Mouse (Mus musculus): ENCODE results near the gene 0610030E20Rik. TPM values are rescaled to one million over a fixed set of nuclear protein-coding genes. Genes with fewer than 3 reads are reported as not detected.

Gene 0610030E20Rik
- polyA plus RNA-seq, 1 experiment from 2014 or later: 29.8 TPM

DNA sequence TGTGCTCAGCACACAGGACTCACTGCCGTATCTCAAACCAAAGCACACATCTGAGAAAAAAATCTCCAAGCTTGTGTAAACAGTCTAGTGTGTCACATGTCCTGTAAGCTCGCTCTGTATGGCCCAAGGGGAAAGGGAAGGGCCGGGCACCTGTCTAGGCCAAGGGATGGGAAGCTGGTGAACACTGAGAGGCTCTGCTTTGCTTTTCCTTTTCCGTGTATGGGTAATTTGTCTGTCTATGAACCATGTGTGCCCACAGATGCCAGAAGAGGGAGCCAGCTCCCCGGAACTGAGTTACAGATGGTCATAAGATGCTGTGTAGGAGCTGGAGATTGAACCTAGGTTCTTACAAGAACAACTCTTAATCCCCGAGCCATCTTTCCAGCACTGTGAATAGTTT, 20.8 kb upstream of the 0610030E20Rik start:
- Histone ChIP-seq H3K9me3 (no peaks in the 10 kb centered on the region), H3K36me3 (replicated peaks) (peaks cover 99% of the 10 kb centered on the region), H3K27me3 (ENCODE audit: poor library complexity, severe bottlenecking) (no peaks in the 10 kb centered on the region), H3K27ac (no peak overlapping the region), H3K4me1 (no peaks in the 10 kb centered on the region), H3K4me3 (no peak overlapping the region)
- 77% methylated on average over 6 of the region's 6 CpGs for WGBS
- no peak for DNase-seq (ENCODE audit: extremely low spot score, low spot score)

DNA sequence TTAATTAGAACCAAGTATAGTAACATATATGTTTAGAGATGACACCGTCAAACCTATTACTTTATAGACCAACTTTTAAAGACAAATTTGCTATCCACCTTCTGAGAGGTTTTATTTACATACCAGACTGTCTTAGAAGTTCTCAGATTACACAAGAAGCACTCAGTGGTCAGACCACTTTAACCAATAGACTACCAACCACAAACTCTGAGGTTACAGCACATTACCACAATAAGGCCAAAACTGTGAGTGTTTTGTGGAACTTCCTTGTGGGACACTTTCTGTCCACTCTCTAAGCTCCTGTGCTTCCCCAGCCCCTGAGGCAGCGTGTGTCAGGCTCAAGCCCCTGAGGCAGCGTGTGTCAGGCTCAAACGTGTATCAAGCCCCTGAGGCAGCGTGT, 18.1 kb upstream of the 0610030E20Rik start:
- Histone ChIP-seq H3K36me3 (replicated peaks) (peaks cover 99% of the 10 kb centered on the region), H3K9me3 (no peaks in the 10 kb centered on the region), H3K4me3 (no peak overlapping the region), H3K27ac (no peak overlapping the region), H3K27me3 (ENCODE audit: poor library complexity, severe bottlenecking) (no peaks in the 10 kb centered on the region), H3K4me1 (no peaks in the 10 kb centered on the region)
- DNase-seq (ENCODE audit: extremely low spot score, low spot score): no peak
- 94% methylated on average over 5 of the region's 5 CpGs for WGBS

DNA sequence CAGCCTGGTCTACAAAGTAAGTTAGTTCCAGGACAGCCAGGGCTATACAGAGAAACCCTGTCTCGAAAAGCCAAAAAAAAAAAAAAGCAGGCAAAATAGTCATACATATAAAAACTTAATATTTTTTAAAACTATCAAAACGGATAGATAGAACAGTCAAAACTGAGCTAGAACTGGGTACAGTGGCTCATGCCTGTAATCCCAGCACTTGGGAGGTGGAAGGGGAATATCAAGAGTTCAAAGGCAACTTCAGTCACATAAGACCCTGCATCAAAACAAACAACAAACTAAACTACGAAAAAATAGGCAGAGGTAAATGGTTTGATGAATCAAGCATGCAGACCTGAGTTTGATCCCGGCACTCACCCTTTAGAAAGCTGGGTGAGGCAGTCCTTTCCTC, 17.0 kb upstream of the 0610030E20Rik start:
- WGBS: 94% methylated on average over 4 of the region's 4 CpGs
- Histone ChIP-seq H3K4me3 (no peak overlapping the region), H3K4me1 (no peaks in the 10 kb centered on the region), H3K27ac (no peak overlapping the region), H3K9me3 (no peaks in the 10 kb centered on the region), H3K36me3 (replicated peaks) (peaks cover 99% of the 10 kb centered on the region), H3K27me3 (ENCODE audit: poor library complexity, severe bottlenecking) (no peaks in the 10 kb centered on the region)
- no peak for DNase-seq (ENCODE audit: extremely low spot score, low spot score)

DNA sequence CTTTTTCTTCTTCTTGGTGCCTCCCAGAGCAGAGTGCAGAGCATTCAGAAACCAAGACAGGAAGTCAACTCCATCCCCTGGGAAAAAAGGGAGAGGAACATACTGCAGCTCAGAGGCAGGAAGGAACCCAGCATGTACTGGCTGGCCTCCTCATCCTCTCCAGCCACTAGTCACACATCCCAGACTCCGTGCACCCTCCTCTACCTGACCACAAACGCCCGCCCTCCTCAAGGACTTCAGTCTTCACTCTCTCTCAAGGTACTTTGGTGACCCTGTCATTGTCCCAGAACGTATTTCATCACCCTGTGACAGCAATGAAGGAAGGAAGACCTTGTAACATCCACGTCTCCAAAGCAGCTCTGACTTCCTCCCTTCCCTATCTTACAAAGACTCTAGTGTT, 14.0 kb upstream of the 0610030E20Rik start:
- H3K9me3 ChIP-seq: no peaks in the 10 kb centered on the region
- no peak for DNase-seq (ENCODE audit: extremely low spot score, low spot score)
- WGBS: 83% methylated on average over 5 of the region's 5 CpGs
- H3K4me3 ChIP-seq: no peak overlapping the region
- H3K27me3 ChIP-seq (ENCODE audit: poor library complexity, severe bottlenecking): no peaks in the 10 kb centered on the region
- H3K36me3 ChIP-seq (replicated peaks): peaks cover 100% of the 10 kb centered on the region
- H3K27ac ChIP-seq: no peak overlapping the region
- no peaks in the 10 kb centered on the region for H3K4me1 ChIP-seq

DNA sequence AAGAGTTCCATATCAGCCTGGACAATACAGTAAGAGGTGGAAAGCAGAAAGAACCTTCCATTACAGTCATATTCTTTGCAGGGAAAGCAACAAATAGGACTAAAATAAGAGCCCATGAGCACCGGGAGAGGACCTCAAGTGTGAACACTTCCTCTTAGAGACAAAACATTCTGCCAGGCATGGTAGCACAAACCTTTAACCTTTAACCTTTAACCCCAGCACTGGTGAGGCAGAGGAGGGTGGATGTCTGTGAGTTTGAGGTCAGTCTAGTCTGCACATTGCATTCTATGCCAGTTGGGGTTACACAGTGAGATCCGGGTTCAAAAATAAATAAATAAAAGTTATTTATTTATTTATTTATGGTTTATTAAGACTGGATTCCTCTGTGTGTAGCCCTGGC, 6.6 kb upstream of the 0610030E20Rik start:
- Histone ChIP-seq H3K4me1 (peaks cover 30% of the 10 kb centered on the region), H3K36me3 (replicated peaks) (peaks cover 70% of the 10 kb centered on the region), H3K9me3 (no peaks in the 10 kb centered on the region), H3K27ac (no peak overlapping the region), H3K4me3 (no peak overlapping the region), H3K27me3 (ENCODE audit: poor library complexity, severe bottlenecking) (no peaks in the 10 kb centered on the region)
- WGBS: 75% methylated on average over 2 of the region's 2 CpGs
- no peak for DNase-seq (ENCODE audit: extremely low spot score, low spot score)

DNA sequence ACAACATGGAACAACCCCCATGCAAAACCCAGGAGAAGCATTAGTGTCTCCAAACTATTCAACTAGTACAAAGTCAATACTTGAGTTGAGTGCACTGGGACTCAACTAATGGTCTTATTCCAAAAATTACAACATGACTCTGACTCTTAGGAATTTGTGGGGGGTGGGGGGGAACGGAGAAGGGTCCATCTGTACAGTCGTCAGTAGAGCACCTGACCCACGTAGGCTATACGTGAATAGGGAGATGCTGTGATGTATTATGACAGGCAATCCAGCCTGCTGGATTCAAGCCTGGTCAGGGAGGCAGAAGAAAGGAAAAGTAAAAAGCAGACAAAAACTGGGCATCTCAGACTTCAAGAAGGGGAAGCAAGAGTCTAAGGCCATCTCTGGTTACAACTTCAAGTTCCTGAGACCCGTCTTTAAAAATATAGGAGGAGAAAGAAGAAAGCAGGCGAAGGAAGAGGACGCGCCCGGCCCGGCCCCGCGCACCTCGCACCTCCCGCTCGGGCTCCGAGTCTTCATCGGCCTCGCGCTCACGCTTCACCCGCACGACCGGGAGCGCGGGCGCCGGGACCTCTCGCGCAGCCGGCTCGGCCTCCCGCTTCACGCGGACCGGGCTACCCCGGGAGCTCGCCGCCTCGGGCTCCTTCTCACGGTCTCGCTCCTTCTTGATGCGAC, 2.6 kb upstream of the 0610030E20Rik start:
- Histone ChIP-seq H3K9me3 (no peaks in the 10 kb centered on the region), H3K4me1 (peaks cover 60% of the 10 kb centered on the region), H3K27me3 (ENCODE audit: poor library complexity, severe bottlenecking) (no peaks in the 10 kb centered on the region), H3K27ac (peak overlapping the region; percentile 93), H3K4me3 (peak overlapping the region; percentile 97), H3K36me3 (replicated peaks) (peaks cover 43% of the 10 kb centered on the region)
- under 1% methylated on average over 42 of the region's 42 CpGs for WGBS
- no peak for DNase-seq (ENCODE audit: extremely low spot score, low spot score)

DNA sequence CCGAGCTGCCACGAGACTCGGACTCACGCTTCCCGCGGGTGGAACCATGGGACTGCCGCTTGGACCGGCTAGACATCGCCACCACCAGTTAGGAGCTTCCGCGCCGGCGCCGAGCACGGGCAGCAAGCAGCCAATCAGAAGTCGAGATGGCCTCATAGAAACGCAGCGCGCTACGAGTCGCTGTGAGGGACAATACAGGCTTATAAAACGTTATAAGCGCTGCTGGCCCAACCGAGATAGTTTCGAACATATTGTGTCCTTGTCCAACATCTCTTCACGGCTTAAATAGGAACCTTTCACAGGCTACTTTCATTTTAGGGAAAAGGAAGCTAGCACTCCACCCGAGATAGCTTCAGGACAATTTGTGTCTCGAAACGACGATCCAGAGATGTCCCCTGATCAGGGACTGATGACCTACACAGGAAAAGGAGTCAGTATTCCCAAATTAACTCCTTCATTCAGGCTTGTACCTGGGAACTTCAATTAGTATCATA, 2.0 kb upstream of the 0610030E20Rik start, which contains the start of gene Usp39:
Gene Usp39 (minus strand): TSS at position 111 of the 494 bp plus-strand sequence.
- peaks cover 56% of the 10 kb centered on the region for H3K4me1 ChIP-seq

DNA sequence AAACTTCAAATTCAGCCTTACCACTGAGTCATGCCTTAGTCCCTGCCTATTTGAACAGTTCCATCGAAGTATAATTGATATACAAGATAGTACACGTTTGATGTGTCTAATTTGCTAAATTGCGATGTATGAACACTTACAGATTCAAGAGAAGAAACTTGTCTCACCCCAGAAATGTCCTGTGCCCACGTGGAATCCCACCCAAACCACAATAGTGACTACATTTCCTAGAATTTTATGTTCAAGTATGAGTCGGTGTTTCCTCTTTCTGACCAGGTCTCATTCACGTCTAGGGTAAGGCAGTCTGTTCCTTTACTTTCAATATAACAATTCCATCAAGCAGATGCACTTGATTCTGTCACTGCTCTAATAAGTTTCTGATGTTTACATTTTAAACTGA, 1.5 kb upstream of the 0610030E20Rik start:
- Histone ChIP-seq H3K27ac (peak overlapping the region; percentile 93), H3K36me3 (replicated peaks) (peaks cover 44% of the 10 kb centered on the region), H3K27me3 (ENCODE audit: poor library complexity, severe bottlenecking) (no peaks in the 10 kb centered on the region), H3K9me3 (no peaks in the 10 kb centered on the region), H3K4me1 (peaks cover 51% of the 10 kb centered on the region), H3K4me3 (peak overlapping the region; percentile 97)
- 61% methylated on average over 6 of the region's 6 CpGs for WGBS
- DNase-seq (ENCODE audit: extremely low spot score, low spot score): no peak

More for the DNA sequence above, 2.0 kb upstream of the 0610030E20Rik start, which contains the start of gene Usp39:
- H3K4me3 ChIP-seq: peak within 1 kb of the TSS; percentile 97
- no peaks in the 10 kb centered on the region for H3K27me3 ChIP-seq (ENCODE audit: poor library complexity, severe bottlenecking)
- under 1% methylated on average over 30 of the region's 30 CpGs for WGBS
- H3K27ac ChIP-seq: peak within 1 kb of the TSS; percentile 93
- DNase-seq (ENCODE audit: extremely low spot score, low spot score): peak; percentile 91
- no peaks in the 10 kb centered on the region for H3K9me3 ChIP-seq
- H3K36me3 ChIP-seq (replicated peaks): peaks cover 43% of the 10 kb centered on the region

DNA sequence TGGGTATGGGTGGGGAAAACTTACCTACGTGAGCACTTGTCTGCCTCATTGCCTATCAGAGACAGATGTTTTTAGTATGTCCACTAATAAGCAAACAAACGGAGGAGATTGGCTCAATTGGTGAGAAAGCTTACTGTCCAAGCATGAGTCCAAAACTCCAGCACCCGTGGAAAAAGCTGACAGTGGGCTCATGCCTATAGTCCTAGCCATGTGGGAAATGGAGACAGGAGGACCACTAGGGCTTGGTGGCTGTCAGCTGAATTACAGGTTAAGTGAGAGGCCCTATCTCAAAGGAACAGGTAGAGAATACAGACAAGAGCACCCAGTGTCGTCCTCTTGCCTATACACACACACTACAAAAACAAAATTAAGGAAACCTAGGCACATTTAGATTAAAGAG, 856 bp upstream of the 0610030E20Rik start:
- Histone ChIP-seq H3K27ac (no peak overlapping the region), H3K27me3 (ENCODE audit: poor library complexity, severe bottlenecking) (no peaks in the 10 kb centered on the region), H3K4me3 (no peak overlapping the region), H3K4me1 (peaks cover 51% of the 10 kb centered on the region), H3K36me3 (replicated peaks) (peaks cover 44% of the 10 kb centered on the region), H3K9me3 (no peaks in the 10 kb centered on the region)
- no peak for DNase-seq (ENCODE audit: extremely low spot score, low spot score)
- 83% methylated on average over 4 of the region's 4 CpGs for WGBS

DNA sequence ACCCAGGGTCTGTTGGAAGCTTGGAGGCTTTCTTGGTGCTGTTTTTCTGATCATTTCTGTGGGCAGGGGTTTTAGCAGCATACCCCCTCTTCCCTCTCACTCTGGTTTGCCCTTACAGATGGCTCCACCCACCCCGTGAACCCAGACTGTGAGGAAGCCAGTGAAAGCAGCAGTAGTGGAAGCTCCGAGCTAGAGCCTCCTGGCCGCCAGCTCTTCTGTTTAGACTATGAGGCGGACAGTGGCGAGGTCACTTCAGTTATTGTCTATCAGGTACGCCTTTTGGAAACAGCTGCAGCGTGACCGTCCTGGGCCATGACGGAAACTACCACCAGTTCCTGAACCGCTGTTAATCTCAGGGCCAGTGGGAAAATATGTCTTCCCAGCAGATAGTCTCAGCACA, 1.3 kb downstream of the 0610030E20Rik start:
- no peaks in the 10 kb centered on the region for H3K27me3 ChIP-seq (ENCODE audit: poor library complexity, severe bottlenecking)
- H3K9me3 ChIP-seq: no peaks in the 10 kb centered on the region
- H3K4me3 ChIP-seq: peak overlapping the region; percentile 99; the same call in 1 of the 2 replicates
- H3K27ac ChIP-seq: no peak overlapping the region
- no peak for DNase-seq (ENCODE audit: extremely low spot score, low spot score)
- H3K36me3 ChIP-seq (replicated peaks): peaks cover 34% of the 10 kb centered on the region
- peaks cover 52% of the 10 kb centered on the region for H3K4me1 ChIP-seq
- 85% methylated on average over 10 of the region's 10 CpGs for WGBS

DNA sequence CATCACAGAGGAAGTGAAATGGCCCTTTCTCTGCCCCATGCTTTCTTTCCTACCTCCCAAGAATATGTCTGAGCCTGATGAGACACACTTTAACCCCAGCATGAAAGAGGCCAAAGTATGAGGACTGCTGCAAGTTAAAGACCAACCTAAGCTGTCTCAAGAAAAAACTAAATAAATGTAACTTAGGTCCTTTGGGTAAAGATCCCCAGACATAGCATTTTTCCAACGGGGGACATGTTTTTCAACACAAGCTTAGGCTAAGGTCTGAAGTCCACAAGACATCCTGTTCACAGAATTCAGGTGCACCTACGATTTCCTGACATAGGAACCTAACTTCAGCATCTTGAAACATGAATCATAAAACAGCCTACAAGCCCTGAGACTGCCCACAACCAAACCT, 3.1 kb downstream of the 0610030E20Rik start:
- peaks cover 53% of the 10 kb centered on the region for H3K4me1 ChIP-seq
- no peak overlapping the region for H3K27ac ChIP-seq
- no peak for DNase-seq (ENCODE audit: extremely low spot score, low spot score)
- no peaks in the 10 kb centered on the region for H3K27me3 ChIP-seq (ENCODE audit: poor library complexity, severe bottlenecking)
- WGBS: 93% methylated on average over 2 of the region's 2 CpGs
- H3K36me3 ChIP-seq (replicated peaks): peaks cover 34% of the 10 kb centered on the region
- H3K4me3 ChIP-seq: no peak overlapping the region
- no peaks in the 10 kb centered on the region for H3K9me3 ChIP-seq

DNA sequence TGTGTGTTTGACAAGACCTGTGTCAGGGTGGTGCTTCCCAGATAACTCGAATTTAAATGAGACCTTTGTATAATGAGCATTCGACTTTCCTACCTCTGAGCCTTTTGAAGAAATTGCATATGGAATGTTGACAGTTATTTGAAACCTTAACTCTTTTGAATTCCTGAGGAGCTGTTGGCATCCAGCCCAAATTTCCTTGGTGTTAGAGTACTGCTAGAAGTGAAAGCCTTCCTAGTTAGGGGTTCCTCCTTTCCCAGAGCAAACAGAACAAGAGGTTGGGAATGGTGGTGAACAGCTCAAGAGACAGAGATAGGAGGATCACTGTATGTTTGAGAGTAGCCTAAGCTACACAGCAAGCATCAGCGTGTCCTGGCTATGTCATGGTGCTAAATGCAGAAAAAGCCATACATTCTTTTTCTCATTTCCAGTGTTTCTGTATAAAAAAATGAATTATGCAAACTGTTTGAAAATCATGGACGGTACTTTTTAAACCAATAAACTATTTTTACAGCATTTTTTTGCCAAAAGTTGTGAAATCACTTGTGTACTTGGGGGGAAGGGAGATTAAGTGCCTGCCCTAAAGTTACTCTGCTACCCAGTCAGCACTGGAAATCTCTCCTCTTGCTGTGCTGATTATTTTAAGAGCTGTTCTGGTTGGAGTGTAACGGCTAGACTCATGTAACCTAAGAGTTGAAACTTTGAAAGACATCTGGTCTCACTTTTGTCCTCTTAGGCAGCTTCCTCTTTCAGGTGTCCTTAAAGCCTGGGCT, 5.7 kb downstream of the 0610030E20Rik start:
- H3K27me3 ChIP-seq (ENCODE audit: poor library complexity, severe bottlenecking): peaks cover 9% of the 10 kb centered on the region; the same call in 1 of the 2 replicates
- WGBS: 77% methylated on average over 5 of the region's 5 CpGs
- no peak overlapping the region for H3K27ac ChIP-seq
- no peaks in the 10 kb centered on the region for H3K9me3 ChIP-seq
- DNase-seq (ENCODE audit: extremely low spot score, low spot score): no peak
- peaks cover 46% of the 10 kb centered on the region for H3K36me3 ChIP-seq (replicated peaks)
- no peak overlapping the region for H3K4me3 ChIP-seq
- peaks cover 50% of the 10 kb centered on the region for H3K4me1 ChIP-seq

DNA sequence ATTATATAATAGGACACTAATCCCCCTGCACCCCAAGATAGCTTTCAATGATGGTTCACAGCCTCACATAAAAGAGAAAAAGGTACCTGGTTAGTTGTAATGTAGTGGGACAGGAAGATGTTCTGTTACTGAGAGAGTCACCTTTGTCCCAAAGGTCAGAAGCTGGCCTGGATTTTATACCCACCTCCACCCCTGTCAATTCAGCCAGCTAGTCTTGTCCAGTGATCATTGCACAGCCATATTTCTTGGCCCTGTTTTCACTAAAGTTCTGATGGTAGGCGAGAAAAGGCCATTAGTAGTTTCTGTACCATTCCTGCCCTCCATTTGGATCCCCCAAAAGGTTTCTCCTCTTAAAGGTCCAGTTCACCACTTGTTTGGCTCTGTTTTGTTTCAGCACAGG, 6.9 kb downstream of the 0610030E20Rik start:
- WGBS: 69% methylated on average over 1 of the region's 1 CpGs
- H3K36me3 ChIP-seq (replicated peaks): peaks cover 50% of the 10 kb centered on the region
- no peaks in the 10 kb centered on the region for H3K9me3 ChIP-seq
- peaks cover 38% of the 10 kb centered on the region for H3K4me1 ChIP-seq
- H3K4me3 ChIP-seq: no peak overlapping the region
- DNase-seq (ENCODE audit: extremely low spot score, low spot score): no peak
- H3K27me3 ChIP-seq (ENCODE audit: poor library complexity, severe bottlenecking): peaks cover 9% of the 10 kb centered on the region; the same call in 1 of the 2 replicates
- H3K27ac ChIP-seq: no peak overlapping the region
